Mouse (Mus musculus): Measurements from ENCODE around the gene Ly6g5b.

GRCm38 (mm10) chr17:35103221-35103690 lies 12.0 kb downstream of the Ly6g5b start:
- TF ChIP-seq CTCF (conservative IDR thresholded peaks at IDR 0.05; ENCODE audit: insufficient read depth, insufficient read length, low read depth, low read length) (no peak), POLR2A (IDR thresholded peaks at IDR 0.05; ENCODE audit: low read depth, low read length) (no peak)

Measured in kidney, adult 2 months (tissue).